Mouse (Mus musculus) heart, adult 8-10 months (tissue): ENCODE measurements around the gene Tns2. TPM values are rescaled to one million over a fixed set of nuclear protein-coding genes. Genes with fewer than 3 reads are reported as not detected.
"Not testable (repeated sequence)": the region's sequence is repeated elsewhere in the genome, so short reads cannot be mapped to it uniquely, and the experiment has no call there.

ENCODE experiments used
- DNase-seq: peaks from one replicate; pipeline ENCODE4 v3.0.0; 2022; ENCODE audit warnings: low spot score
- total RNA-seq, 4 experiments: library from RNA; stranded (reverse); gene quantifications; 2 replicates each; pipeline ENCODE4 v1.2.4; 2022

Tns2 gene
- 100 to 1,000 TPM; 123 to 146 (median 133) TPM for total RNA-seq

DNA sequence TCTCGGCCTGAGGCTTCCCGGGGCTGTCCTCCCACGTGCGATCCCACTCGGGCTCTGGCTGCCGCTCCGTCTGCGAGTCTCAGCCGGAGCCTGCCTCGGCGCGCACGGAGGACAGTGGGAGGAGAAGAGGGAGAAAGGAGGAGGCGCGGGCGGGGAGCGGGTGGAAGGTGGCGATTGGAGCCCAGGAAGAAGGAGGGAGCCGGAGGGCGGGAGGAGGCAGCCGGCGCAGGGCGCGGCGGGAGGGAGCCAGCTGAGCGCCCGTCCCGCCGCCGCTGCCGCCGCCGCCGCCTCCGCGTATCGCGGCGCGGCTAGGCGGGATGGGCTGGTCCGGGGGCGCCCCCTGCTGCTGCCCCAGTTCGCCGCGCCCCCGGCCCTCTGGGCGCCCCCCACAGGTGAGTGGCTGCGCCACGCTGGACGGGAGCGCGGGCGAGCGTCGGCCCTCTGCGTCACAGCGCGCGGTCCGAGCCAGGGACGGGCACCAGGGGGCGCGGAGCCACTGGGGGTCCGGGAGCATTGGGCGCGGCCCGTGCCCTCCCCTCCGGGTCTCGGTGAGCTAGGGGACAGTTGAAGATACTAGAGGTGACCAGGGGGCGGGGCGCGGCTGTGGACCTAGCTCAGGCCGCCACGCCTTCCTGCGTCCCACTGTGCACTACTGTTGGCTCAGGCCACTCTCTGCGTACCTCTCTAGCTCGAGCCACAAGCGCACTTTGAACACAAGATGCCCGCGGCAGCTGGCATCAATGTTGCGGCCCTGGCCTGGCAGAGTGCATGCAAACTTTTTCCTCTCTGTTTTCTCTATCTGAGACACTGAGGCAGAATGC is at the start of gene Tns2:
Tns2 (plus strand) TSS at position 253 of the 821 bp plus-strand sequence.
- peak; percentile 83 for DNase-seq

DNA sequence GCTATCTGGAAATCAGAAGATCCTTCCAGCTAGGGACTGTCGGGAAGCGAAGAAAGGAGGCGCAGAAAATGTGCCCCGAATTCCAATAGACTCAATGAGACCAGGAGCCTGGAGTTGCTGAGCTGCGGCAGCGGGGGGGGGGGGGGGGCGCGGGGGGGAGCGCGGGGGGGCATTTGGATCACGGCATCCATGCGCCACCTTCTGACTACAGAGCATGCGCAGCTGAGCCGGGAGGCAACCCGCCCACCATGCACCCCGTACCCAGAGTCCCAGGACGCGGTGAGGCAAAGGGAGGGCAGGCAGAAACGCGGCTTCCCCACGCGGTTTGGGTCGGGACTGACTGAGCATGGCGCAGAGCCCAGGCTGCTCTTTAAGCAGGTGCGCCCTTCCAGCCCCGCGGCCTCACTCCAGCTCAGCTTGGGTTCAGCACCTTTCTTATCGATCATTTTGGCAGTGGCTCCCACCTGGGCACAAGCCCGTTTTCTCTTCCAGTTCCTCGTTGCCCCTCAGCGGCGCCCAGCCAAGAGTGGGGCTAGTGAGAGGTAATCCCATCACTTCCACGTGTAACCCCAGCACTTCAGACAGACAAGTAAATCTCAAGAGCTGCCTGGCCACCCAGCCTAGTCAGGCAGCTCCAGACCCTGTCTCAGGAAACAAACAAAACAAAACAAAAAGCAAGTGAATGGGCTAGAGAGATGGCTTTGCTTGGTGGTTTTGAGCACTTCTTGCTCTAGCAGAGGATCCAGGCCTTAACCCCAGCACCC is 48.1 kb upstream of the Tns2 start:
- no peak for DNase-seq

DNA sequence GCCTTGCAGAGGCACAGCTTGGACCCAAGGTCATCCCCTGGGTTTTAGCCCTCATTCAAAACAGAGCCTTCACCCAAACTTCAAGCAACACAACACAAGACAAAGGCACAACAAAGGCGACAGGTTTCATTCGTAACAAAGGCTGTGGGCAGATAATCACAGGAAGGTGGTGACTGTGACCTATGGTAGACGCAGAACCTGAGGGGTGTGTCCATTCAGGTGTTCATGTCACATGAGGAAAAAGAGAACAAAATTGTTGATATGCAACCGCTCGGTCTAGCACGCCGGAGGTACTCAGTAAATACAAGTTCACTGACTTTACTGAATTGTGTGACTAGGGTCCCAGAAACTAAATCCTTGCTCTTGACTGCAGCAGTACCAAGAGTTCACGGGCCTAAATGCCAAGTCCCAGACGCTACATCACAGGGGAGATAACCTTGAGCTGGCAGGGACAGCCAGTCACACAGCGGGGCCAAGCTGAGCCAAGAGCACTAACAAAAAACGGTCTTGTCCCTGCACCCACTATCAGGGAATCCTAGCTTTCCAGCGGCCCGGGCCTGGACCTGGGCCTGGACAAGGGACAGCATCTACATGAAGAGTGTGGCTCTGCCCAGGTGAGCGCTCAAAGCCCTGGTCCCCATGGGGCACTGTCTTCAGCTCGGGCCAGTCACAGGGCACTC is 43.6 kb upstream of the Tns2 start:
- no peak for DNase-seq

DNA sequence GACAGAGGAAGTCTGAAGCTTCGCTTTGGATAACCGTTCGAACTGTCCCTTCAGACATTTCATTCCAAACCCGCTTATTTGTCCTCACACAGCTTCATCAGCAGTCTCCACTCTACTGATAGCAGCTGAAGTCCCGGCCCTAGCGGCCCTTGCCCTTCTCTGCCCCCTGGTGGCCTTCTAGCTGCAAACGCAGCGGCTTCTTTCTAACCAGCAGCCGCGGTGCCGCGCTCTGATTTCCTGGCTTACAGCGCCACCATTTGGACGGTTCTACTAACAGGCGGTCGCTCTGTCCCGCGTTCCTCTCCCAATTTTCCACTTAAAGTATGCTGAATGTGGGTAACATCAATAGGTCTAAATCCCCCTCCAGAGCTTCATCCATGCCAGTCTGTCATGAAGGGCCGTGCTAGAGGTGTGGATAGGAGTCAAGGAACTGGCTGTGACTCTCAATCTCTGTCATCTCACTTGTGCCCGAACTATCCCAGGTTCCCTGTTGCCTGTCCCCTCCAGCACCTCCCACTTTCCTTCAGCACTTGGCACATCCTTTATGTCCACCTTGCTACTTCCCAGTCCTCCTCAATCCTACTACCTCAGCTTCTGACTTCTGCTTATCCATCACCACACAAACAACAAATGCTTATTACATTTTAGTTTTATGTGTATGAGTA is 34.4 kb upstream of the Tns2 start:
- peak; percentile 94 for DNase-seq

DNA sequence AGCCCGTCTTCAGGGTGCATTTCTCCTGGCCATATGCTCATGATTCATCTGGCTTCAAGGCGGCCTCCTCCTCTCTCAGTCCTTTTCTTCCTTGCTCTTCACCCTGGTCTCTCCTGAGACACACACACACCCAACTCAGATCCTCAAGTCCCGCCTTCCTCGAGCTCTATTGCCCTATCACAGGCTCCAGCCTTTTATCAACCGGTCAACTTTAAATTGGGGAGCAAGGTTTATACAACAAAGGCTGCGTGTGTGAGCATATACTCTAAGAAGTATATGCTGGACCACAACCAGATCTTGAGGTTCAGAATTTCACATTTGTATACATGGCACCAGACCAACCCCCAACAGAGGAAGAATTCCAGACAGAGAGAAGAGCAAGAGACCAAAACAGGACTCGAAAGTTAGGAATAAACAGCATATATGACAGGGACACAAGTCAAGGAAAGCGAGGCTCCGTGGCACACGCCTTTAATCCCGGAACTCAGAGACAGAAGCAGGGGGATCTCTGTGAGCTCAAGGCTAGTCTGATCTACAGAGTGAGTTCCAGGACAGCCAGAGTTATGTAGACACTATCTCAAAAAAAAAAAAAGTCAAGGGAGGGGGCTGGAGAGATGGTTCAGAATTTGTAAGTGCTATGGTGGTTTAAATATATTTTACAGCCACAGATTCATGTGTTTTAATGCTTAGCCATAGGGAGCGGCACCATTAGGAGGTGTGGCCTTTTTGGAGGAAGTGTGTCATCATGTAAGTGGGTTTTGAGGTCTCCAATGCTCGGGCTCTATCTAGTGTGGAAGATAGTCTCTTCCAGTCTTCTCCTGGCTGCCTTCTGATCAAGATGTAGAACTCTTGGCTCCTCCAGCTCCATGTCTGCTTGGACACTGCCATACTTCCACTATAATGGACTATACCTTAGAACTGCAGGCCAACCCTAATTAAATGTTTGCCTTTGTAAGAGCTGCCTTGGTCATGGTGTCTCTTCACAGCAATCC is 29.4 kb upstream of the Tns2 start:
- DNase-seq: no peak

DNA sequence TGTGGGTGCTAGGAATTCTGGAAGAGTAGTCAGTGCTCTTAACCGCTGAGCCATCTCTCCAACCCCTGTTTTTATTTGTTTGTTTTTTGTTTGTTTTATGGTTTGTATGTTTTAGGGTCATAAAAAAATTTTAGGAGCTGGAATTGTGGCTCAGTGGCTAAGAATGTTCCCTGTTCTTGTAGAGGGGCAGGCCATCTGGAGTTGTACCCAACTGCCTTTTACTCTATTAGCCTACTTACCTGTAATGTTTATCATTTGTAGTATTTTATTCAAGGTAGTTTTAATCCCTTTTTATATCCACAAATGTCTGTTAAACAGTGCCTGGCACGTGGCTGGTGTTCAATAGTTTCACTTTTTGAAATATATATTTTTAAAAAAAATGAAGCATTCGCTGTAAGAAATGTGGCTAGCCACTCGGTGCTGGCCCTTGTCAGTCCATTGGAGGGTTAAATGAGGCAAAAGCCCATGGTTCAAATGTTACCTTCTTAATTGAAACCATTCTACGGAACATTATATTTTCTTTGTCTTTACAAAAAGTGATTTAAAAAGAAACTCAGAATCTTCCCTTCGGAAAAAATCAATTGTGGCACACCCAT is 27.2 kb upstream of the Tns2 start:
- no peak for DNase-seq

DNA sequence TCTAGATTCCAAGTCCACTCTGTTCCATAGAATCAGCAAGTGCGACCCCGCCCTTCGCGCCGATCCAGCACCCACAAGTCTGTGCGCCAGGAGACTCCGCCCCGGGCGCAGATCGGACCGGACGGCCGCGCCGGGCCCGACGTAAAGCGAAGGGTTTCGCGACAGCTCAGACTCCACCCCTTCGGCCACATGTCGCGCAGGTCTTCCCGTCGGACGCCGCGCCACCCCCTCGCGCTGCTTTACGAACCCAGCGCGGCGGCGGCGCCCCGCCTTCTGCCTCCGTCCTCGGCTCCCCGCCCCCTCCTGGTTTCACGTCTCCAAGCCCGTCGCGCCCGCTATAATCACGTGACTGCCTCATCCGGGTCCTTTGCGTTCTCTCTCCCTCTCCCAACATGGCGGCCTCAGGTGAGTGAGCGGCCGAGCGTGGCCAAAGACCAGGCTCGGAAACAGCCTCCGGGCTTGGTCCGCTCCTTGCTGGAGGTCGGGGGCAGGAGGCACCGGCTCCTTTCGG is 26.6 kb upstream of the Tns2 start, which contains the start of gene Eif4b:
Eif4b (plus strand) TSS at position 215 of the 511 bp plus-strand sequence.
- DNase-seq: peak; percentile 97

DNA sequence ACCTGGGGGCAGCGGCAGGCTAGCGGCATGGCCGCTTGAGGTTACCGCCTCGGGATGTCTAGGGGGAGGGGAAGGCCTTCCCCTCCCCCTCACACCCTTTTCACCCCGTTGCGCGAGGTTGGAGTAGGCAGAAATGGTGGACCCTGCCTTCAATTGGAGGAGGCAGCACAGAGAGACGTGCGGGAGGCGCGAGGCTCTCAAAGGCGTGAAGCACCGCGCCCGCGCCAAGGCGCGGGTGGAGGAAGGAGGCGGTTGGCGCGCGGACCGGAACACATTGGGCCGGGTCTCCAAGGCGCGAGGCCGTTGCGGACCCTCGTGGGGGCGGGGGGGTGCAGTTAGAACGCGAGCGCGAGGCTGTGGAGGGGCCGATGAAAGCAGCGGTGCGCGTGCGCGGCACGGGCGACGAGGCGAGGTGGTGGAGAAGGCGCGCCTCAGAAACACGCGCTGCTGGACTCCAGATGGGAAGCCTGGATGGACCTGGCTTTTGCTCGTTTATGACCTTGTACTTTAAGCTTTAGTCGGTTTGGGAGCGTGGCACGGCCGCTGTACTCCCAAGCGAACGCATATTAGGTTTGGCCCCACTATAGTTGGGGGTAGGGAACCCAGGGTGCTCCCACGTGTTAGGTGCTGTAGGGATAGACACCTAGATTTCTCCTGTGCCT is 26.0 kb upstream of the Tns2 start:
- no peak for DNase-seq

DNA sequence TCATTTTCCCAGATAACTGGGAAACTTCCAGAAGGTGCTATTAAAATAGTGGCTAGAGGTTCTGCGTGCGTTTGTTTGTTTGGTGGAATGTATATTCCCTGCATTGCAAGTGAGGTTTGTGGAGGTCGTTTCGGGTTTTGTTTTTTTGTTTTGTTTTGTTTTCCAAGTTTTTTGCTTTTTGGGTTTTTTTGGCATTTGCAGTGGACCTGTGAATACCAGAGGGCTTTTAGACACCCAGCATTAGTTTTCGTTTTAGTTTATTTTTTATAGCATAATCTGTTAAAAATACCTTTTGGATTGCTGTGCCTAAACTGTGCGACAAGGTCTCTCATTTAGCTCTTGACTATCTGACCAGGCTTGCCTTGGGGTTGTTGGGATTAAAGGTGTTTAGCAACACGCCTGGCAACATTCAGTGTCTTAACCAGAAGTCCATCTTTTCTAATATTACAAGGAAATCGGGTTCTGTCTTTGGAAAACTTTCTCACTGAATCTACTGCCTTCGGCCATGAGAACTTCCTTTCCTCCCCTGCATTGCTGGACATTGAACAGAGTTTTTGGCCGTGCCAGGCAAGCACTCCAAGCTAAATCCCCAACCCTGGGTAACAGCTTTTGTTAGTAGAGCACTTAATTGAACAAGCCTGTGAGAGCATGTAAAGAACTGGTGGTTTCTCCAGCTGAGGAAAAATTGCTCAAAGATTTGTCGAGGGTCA is 25.2 kb upstream of the Tns2 start:
- no peak for DNase-seq

DNA sequence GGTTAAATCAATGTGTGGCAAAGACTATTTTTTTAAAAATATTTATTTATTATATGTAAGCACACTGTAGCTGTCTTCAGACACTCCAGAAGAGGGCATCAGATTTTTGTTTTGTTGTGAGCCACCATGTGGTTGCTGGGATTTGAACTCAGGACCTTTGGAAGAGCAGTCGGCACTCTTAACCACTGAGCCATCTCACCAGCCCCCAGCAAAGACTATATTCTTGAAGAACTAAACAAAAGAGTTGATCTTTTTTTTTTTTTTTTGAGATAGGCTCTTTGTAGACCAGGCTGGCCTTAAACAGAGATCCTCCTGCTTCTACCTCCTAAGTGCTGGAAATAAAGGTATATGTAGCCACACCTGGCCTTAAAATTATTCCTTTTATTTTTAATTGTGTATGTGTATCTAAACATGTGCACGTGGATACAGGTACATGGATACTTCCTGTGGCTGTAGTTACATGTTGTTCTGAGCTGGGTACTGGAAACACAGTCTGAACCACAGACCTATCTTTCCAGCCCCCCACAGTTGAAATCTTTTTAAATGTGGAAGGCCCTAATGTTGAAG is 23.0 kb upstream of the Tns2 start:
- DNase-seq: no peak

DNA sequence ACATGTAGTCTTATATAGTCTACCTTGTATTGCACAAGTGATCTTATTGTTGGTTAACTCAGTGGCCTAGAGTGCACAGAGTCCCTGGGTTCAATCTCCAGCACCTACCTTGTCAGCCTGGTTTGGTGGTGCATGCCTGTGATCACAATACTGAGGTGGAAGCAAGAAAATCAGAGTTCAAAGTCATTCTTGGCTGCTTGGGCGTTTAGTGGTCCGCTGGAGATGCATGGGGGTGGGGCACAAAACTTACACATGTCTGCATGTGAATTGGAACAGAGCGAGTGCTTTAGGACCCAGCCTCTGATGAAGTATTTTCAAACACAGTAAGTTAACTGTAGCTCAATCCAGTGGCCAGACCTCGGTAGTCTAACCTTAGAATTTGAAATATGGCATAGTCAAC is 21.0 kb upstream of the Tns2 start:
- DNase-seq: no peak

DNA sequence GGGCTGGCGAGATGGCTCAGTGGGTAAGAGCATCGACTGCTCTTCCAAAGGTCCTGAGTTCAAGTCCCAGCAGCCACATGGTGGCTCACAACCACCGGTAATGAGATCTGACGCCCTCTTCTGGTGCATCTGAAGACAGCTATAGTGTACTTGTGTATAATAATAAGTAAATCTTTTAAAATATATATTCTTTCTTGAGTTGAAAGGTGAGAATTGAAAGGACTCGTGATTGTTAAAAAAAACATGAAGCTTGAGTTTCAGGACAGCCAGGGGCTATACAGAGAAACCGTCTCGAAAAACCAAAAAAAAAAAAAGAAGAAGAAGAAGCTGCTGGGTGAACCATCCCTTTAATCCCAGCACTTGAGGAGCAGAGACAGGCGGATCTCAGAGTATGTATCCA is 20.3 kb upstream of the Tns2 start:
- not testable (repeated sequence) for DNase-seq

DNA sequence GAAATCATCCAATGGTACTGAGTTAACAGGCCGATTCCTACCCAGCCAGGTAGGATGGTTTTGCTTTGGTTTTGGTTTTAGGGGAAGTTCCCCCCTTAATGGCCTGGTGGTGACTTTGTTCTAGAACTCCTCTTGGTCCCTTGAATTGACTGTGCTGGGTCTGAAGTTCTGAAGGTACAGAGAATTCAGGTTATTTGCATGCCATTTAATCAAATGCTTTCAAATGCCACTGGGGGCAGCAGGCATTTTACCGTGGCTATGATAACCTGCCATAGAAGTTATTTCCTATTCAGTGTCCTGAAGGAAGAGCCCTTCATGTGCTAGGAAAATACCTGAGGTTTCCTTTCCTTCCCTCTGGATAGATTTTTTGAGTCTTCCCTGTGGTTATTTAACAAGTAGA is 19.8 kb upstream of the Tns2 start:
- no peak for DNase-seq

DNA sequence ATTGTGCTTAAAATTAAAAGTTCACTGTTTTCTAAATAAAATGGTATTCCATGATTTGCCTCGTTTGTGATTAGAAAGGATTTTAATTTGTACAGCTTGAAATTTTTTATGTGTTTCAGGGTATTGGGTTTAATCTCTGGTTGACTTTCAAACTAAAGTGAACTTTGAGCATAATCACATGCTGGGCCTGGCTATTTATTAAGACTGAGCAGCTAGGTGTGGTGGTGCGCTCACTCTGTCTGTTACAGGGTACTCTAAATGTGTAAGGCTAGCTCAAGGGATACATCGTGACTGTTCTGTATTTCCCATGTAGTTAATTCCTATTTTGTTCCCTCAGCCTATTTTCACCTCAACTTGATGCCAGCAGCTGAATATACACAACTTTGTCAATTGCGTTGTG is 18.1 kb upstream of the Tns2 start:
- no peak for DNase-seq

DNA sequence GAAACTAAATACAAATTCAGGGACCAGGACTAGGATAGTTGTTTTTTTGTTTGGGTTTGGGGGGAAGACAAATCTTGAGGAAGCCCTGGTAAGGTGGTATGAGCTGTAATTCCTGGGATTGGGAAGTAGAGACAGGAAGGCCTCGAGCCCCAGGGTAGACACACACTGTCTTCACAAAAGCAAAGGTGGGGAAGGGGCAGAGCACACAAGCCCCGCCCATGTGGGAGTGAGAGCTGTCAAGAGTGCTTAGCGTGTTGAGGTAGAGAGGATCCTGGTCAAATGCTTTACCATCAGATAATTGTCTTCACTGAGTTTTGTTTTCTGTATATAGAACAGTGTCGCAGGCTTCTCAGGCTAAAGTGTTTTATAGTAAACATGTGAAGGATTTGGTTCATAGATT is 17.2 kb upstream of the Tns2 start:
- no peak for DNase-seq

DNA sequence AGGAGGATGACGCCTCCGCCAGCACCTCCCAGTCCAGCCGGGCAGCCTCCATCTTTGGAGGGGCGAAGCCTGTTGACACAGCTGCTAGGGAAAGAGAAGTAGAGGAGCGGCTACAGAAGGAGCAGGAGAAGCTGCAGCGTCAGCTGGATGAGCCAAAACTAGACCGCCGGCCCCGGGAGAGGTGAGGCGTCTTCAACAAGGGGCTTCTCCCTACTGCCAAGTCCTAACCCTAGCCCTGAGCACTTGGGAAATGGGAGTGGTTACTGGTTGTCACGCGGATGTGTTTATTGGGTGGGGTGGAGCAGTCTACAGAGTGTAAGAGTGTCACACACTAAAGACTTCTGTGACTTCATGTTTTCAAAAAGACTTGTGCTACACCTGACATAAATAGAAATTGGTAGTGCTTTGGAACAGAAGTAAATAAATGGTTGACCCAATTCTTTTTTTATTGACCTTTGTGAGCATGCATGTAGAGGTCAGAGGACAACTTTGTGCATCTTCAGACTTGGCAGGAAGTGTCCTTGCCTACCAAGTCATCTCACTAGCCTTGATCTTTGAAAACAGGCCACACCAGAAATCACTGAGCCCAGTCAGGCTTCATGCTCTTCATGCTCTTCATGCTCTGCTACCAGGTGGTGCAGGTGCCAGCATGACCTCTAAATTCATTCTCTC is 10.2 kb upstream of the Tns2 start:
- DNase-seq: no peak

DNA sequence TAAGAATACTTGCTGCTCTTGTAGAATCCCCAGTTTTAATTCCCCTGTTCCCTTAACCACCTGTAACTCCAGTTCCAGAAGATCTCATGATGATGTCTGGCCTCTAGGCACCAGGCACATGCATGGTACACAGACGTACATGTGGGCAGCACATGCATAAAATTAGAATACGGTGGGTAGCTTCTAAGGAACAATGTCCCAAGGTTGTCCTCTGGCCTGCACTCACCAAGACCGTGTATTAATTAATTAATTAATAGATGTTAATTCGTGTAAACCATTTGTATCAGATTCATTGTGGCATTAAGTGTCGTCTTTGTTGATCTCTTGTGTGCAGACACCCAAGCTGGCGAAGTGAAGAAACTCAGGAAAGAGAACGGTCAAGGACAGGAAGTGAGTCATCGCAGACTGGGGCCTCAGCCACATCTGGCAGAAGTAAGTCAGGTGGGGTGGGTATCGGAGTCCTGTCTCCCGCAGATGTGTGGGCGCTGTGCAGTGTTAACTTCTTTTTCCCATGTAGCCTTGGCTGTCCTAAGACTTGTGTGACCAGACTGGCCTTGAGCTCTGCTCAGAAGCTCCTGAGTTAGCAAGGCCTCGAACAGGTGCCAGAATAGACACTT is 9.0 kb upstream of the Tns2 start:
- no peak for DNase-seq
